Mouse (Mus musculus) C2C12 (cell line): ENCODE measurements around the gene Cd8b1. TPM values are rescaled to one million over a fixed set of nuclear protein-coding genes. Genes with fewer than 3 reads are reported as not detected.
"Not testable (repeated sequence)": the region's sequence is repeated elsewhere in the genome, so short reads cannot be mapped to it uniquely, and the experiment has no call there.

Source experiments
- H3K27me3 ChIP-seq: one replicate; pipeline ENCODE4 v1.6.1; 2011; ENCODE audit not compliant: control insufficient read depth, insufficient read depth, insufficient read length
- H3K36me3 ChIP-seq: one replicate; pipeline ENCODE4 v1.6.1; 2011; ENCODE audit not compliant: control insufficient read depth, insufficient read depth
- H3K4me3 ChIP-seq: one replicate; pipeline ENCODE4 v1.5.1; 2011; ENCODE audit warnings: mild to moderate bottlenecking, control low read depth; ENCODE audit not compliant: poor library complexity, insufficient read depth, severe bottlenecking
- H3K79me2 ChIP-seq: one replicate; pipeline ENCODE4 v1.6.1; 2011; ENCODE audit not compliant: control insufficient read depth, insufficient read depth
- H3K79me3 ChIP-seq: one replicate; pipeline ENCODE4 v1.6.1; 2011; ENCODE audit warnings: low read depth, control low read depth
- H3ac ChIP-seq: one replicate; pipeline ENCODE3; 2011; ENCODE audit warnings: low read depth; ENCODE audit not compliant: control insufficient read depth, insufficient read length
- CEBPB ChIP-seq: IDR thresholded peaks from one replicate; pipeline ENCODE4 v1.6.1; 2011; ENCODE audit warnings: low read depth, mild to moderate bottlenecking, control low read depth, moderate library complexity
- CTCF ChIP-seq: IDR thresholded peaks from one replicate; pipeline ENCODE4 v1.5.1; 2011; ENCODE audit not compliant: control insufficient read depth, insufficient read depth, insufficient read length
- FOSL1 ChIP-seq: IDR thresholded peaks from one replicate; pipeline ENCODE4 v1.8.0; 2011; ENCODE audit warnings: mild to moderate bottlenecking, low read length; ENCODE audit not compliant: poor library complexity, insufficient read depth, severe bottlenecking
- MAX ChIP-seq: IDR thresholded peaks from one replicate; pipeline ENCODE4 v1.6.1; 2011; ENCODE audit warnings: mild to moderate bottlenecking, control low read depth
- MYOD1 ChIP-seq: IDR thresholded peaks from one replicate; pipeline ENCODE4 v1.6.1; 2011; ENCODE audit warnings: low read depth; ENCODE audit not compliant: control insufficient read depth, insufficient read length
- MYOG ChIP-seq: IDR thresholded peaks from one replicate; pipeline ENCODE4 v1.6.1; 2011; ENCODE audit not compliant: control insufficient read depth, insufficient read length; ENCODE audit errors: extremely low read depth
- USF1 ChIP-seq: IDR thresholded peaks from one replicate; pipeline ENCODE4 v1.6.1; 2011; ENCODE audit warnings: low read depth, mild to moderate bottlenecking, control low read depth, moderate library complexity
- polyA plus RNA-seq: library from polyadenylated mRNA; unstranded; fragments of >200 nt; fragmentation: generic; extraction: Trizol; gene quantifications from one replicate; pipeline ENCODE4 v1.2.1, GENCODE M21; 2012; ENCODE audit warnings: missing spikeins

Gene Cd8b1
- polyA plus RNA-seq, 1 experiment, result not detected

DNA sequence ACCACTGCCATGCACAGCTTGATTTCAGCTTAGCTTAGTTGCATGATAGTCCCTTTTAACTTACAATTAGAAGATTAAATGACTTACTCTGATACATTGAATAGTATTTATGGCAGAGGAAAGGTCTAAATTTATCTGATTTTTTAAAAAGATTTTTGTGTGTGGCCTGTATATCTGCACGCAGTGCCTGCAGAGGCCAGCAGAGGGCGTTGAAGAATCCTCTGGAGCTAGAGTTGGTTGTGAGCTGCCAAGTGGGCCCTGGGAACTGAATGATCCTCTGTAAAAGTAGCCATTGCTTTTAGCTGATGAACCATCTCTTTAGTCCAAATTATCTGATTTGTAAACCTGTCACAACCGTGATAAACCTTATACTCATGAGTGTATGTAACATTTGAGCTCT lies 23.8 kb upstream of the Cd8b1 start:
- no peaks in the 10 kb centered on the region for H3K36me3 ChIP-seq
- no peak overlapping the region for H3ac ChIP-seq
- H3K79me2 ChIP-seq, result no peaks in the 10 kb centered on the region
- no peak overlapping the region for H3K4me3 ChIP-seq
- H3K79me3 ChIP-seq, result no peaks in the 10 kb centered on the region
- peaks cover 23% of the 10 kb centered on the region for H3K27me3 ChIP-seq
- TF ChIP-seq MAX (no peak), CTCF (no peak), FOSL1 (no peak), MYOG (no peak), USF1 (no peak), CEBPB (no peak), MYOD1 (no peak)

DNA sequence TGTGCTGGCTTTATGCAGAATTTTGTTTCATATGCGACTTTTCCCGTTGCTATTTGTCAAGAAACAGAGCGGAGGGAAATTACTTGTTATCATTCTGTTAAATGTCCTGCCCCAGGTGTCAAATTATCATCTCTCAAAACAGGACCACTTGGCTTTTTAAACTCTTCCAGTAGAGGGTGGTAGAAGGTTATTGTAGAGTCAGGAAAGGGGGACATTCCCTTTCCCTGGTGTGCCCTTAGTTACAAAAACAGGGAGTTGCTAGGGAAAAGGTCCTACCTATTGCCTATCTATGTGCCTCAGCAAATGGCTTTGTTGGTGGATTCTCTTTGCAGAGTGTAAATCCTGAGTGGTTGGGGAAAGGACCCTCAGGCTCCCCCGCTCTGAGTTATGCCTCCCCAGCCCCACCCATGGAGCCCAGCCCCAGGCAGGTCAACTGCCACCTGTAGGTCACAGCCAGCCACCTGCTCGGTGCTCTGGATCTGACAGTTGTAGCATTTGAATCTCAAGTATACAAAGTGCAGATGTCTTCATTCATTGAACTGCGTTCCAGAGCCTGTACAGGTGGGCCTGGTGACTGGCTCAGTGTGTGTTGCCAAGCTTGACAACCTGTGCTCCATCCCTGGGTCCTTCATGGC lies 20.4 kb upstream of the Cd8b1 start:
- Histone ChIP-seq H3K79me2 (no peaks in the 10 kb centered on the region), H3K79me3 (no peaks in the 10 kb centered on the region), H3ac (no peak overlapping the region), H3K27me3 (peaks cover 23% of the 10 kb centered on the region), H3K36me3 (no peaks in the 10 kb centered on the region), H3K4me3 (no peak overlapping the region)
- TF ChIP-seq MYOD1, result no peak
- TF ChIP-seq FOSL1, result no peak
- no peak for TF ChIP-seq MYOG
- TF ChIP-seq USF1, result no peak
- TF ChIP-seq CTCF, result no peak
- no peak for TF ChIP-seq CEBPB
- TF ChIP-seq MAX, result no peak

DNA sequence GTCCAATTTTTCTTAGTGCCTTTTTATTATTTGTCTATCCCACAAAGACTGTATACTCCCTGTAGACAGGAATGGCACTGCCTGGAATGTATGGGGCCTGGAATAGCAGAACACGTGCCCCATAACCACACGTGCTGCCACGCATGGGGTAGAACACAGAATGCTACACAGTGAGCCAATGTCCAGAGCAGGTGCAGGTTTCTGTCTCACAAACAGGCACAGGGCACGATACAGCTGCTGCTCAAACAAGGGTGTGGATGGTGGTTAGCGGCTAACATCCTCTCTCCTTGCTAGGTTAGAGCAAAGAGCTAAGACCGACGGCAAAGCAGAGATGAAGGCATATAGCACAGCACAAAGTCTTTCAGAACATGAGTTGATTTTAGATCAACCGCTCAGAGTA lies 15.1 kb upstream of the Cd8b1 start:
- H3K27me3 ChIP-seq, result peaks cover 12% of the 10 kb centered on the region
- H3K36me3 ChIP-seq, result no peaks in the 10 kb centered on the region
- no peak for TF ChIP-seq USF1
- TF ChIP-seq MYOD1, result no peak
- TF ChIP-seq MAX, result no peak
- TF ChIP-seq MYOG, result no peak
- TF ChIP-seq CEBPB, result no peak
- no peak for TF ChIP-seq FOSL1
- TF ChIP-seq CTCF, result no peak
- no peak overlapping the region for H3K4me3 ChIP-seq
- no peaks in the 10 kb centered on the region for H3K79me2 ChIP-seq
- no peaks in the 10 kb centered on the region for H3K79me3 ChIP-seq
- H3ac ChIP-seq, result no peak overlapping the region

GRCm38 (mm10) chr6:71321826-71322283 lies 733 bp upstream of the Cd8b1 start, which contains the start of gene Smyd1:
Gene Smyd1, minus strand, starts transcription at chr6:71322233.
- TF ChIP-seq CEBPB (no peak), FOSL1 (no peak)
- H3K79me3 ChIP-seq, result no peaks in the 10 kb centered on the region
- H3ac ChIP-seq, result no peak within 1 kb of the TSS
- H3K4me3 ChIP-seq, result no peak within 1 kb of the TSS
- H3K27me3 ChIP-seq, result no peaks in the 10 kb centered on the region
- no peaks in the 10 kb centered on the region for H3K36me3 ChIP-seq
- no peaks in the 10 kb centered on the region for H3K79me2 ChIP-seq

GRCm38 (mm10) chr6:71324816-71325215 lies 2.2 kb downstream of the Cd8b1 start:
- Histone ChIP-seq H3ac (no peak overlapping the region), H3K79me3 (no peaks in the 10 kb centered on the region), H3K79me2 (no peaks in the 10 kb centered on the region), H3K4me3 (no peak overlapping the region), H3K36me3 (no peaks in the 10 kb centered on the region), H3K27me3 (peaks cover 3% of the 10 kb centered on the region)
- TF ChIP-seq CEBPB (no peak), MYOD1 (no peak), MYOG (no peak), CTCF (no peak), FOSL1 (no peak), MAX (no peak), USF1 (no peak)

- Histone ChIP-seq H3ac (no peak overlapping the region), H3K79me3 (no peaks in the 10 kb centered on the region), H3K36me3 (no peaks in the 10 kb centered on the region), H3K27me3 (peaks cover 22% of the 10 kb centered on the region), H3K4me3 (no peak overlapping the region), H3K79me2 (no peaks in the 10 kb centered on the region)
- no peak for TF ChIP-seq MYOD1
These were observed 7.3 kb downstream of the Cd8b1 start for GRCm38 (mm10) chr6:71329881-71330280.

DNA sequence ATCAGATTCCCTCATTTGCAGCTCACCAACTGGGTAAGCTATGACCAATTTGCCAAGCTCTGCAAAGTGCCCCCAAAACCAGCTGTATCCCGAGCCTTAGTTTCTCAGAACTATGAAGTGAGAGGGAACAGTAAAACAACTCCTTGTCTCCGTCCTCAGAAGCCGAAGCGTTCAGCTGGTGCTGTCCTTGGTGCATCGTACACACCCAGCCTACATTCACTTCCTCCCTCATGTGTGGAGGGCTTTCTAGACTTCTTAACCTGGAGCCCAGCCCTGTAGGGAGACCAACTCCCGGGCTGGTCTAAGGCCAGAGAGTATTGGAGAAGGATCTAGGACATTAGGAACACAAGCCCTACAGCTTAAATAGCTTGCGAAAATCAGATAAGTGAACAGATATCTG lies 7.9 kb downstream of the Cd8b1 start:
- peaks cover 22% of the 10 kb centered on the region for H3K27me3 ChIP-seq
- TF ChIP-seq MYOG (no peak), MYOD1 (no peak), MAX (no peak)
- H3K79me3 ChIP-seq, result no peaks in the 10 kb centered on the region
- no peak overlapping the region for H3ac ChIP-seq
- H3K79me2 ChIP-seq, result no peaks in the 10 kb centered on the region
- H3K36me3 ChIP-seq, result no peaks in the 10 kb centered on the region
- H3K4me3 ChIP-seq, result no peak overlapping the region

DNA sequence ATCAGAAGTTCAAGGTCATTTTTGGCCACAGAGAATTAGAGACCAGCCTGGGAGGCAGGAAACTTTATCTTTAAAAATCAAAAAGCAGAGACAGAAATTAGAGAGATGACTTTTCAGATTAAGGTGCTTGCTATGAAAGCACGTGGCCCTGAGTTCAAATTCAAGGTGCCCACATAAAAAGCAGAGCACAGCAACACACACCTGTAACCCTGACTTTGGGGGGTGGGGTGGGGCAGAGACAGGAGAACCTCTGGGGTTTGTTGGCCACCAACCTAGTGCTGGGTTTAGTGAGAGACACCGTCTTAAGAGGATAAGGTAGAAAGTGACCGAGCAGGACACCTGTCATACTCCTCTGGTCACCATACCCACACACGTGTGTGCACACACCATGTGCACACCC lies 8.9 kb downstream of the Cd8b1 start:
- not testable (repeated sequence) for H3ac ChIP-seq, H3K4me3 ChIP-seq, H3K36me3 ChIP-seq, H3K79me2 ChIP-seq, H3K79me3 ChIP-seq
- H3K27me3 ChIP-seq, result peaks cover 22% of the 10 kb centered on the region
